Mouse (Mus musculus) T-helper 2 cell (primary cell): Measurements from ENCODE around the gene Pkp4.

Experiments used
- in situ Hi-C: fragments of 300-600 bp; cut with MboI, MseI; formaldehyde crosslinking; loops from one replicate; pipeline ENCODE4 v1.15.1; 2025; ENCODE audit warnings: high pct_unique_total_duplicates

The Pkp4 gene

DNA sequence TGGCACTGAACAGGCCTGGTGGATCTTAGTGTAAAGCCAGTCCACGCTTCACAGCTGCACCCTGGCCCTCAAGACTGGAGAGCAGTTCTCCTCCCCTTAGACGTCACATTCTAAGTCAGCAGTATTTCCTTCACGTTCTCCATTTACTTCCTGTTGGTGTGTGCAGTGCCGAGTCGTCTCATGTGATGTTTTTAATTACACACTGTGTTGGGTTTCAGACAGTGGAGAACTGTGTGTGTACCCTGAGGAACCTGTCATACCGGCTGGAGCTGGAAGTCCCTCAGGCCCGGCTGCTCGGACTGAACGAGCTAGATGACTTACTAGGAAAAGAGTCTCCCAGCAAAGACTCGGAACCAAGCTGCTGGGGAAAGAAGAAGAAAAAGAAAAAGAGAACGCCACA, 177.9 kb downstream of the Pkp4 start:
- in situ Hi-C loops: no loop called here

DNA sequence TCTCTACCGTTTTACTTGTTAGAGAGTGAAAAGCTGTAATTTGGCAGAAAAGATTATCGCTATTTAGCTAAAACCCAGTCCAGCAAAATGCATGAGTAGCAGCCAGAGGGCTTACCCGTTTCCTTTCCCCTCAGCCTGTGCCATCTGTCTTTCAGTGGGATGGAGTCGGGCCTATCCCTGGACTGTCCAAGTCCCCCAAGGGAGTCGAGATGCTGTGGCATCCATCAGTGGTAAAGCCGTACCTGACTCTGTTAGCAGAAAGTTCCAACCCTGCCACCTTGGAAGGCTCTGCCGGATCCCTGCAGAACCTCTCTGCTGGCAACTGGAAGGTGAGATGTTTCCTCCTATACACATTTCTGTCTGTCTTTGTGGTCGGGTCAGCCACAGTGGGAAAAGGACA, 178.3 kb downstream of the Pkp4 start:
- in situ Hi-C loops: no loop called here

DNA sequence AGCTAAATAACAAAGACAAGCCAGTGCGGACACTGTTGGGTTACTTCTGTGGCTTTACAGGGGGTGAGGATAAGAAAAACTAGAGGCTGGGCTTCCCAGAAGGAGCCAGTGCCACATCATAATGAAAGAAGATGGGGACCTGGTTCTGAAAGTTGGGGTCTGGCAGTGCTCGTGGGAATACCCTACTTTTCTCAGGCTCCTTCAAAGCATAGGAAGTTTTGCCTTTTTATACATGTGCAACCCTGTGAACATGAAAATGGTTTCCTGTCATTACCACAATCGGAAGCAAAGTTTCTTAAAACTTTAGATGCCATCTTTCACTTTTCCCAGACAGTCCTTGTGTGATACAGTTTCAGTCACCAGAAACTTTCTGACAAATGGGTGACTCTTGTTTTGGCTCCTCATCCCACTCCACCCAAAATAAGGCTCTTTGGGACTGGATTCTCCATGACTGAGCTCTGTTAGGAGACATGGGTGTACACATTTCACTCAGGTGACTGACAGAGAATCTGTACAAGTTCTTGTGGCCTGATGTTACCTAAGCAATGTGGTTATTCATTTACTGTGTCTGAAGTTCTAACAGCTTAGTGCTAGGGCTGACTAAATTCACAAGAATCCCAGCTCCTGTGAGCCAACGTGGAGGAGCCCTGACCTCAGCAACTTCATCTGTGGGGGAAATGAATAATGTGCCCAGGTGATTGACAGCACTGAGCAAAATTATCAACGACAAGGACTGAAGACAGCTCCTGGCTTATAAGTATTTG, 179.3 kb downstream of the Pkp4 start:
- in situ Hi-C loops: loop anchor here (5.0 kb wide), 1 partner anchor 288 kb away; no protein-coding TSS in a partner anchor

GRCm38 (mm10) chr2:59340878-59341277, 180.2 kb downstream of the Pkp4 start:
- in situ Hi-C loops: loop anchor here (5.0 kb wide), 1 partner anchor 289 kb away; no protein-coding TSS in a partner anchor

- in situ Hi-C loops: loop anchor here (5.0 kb wide), 1 partner anchor 290 kb away; no protein-coding TSS in a partner anchor
Observed at GRCm38 (mm10) chr2:59342591-59343210, 182.1 kb downstream of the Pkp4 start.

DNA sequence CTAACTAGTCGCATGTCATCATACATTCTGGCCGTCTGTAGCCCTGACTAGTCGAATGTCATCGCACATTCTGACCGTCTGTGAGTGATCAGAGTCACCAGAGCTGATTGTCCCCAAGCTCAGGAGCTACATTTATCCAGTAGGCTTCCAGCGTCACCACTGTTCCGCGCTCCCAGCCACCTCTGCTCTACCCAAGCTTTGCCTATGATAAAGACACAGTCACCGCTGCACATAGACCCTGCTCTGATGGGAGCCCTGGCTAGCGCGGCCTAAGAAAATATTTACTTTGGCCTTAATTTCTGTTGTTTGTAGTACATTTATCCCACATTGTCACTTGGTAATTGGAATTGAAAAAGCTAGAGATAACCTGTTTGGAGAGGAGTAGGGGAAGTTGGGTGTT, 183.2 kb downstream of the Pkp4 start:
- in situ Hi-C loops: loop anchor here (5.0 kb wide), 1 partner anchor 292 kb away; no protein-coding TSS in a partner anchor

GRCm38 (mm10) chr2:59344699-59345098, 184.0 kb downstream of the Pkp4 start:
- in situ Hi-C loops: loop anchor here (5.0 kb wide), 1 partner anchor 292 kb away; no protein-coding TSS in a partner anchor

DNA sequence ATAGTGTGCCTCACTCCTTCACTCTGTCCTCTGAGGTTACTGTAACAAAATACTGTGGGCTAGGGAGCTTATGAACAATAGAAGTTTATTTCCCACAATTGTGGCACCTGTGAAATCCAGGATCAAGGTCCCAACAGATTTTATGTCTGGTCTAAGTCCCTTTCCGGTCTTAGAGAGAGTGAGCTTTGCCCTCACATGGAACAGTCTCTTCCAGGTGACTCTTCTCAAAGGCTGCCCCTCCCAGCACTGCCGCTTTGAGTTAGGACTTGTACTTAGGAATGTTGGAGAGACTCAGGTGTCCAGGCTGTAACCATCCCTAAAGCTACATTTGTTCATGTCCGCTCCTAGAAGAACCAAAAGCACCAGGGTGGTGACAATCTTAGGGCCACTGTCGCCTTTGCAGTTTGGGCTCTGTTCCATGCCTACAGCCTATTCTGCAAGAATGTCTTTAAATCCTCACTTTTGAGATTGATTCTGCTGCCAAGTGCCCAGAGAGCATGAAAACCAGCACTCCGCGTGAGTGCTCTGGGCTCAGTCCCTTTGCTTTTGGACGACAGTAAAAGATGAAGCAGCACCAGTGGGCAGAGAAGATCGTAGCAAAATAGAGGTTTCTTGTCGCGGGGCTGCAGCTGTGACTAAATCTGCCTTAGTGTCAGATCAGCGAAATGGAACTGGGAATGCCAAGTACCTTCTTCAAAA, 184.6 kb downstream of the Pkp4 start:
- in situ Hi-C loops: no loop called here

DNA sequence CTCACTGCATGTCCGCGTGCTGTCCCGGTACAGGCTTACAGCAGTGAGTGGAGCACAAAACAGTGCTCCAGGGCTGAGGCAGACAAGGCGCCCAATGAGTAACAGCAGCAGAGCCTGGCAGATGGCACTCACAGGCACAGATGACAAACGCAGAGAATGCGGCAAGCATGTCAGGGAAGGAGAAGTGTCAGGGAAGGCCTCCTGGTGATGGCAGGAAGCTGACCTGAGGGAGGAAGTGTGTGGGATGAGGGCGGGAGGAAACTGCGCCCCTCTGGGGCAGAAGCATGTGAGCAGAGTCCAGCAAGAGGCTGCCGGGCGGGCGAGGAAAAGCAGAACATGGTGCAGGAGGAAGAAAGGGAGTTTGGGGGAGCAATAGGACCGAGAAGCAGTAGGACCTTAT, 185.8 kb downstream of the Pkp4 start:
- in situ Hi-C loops: no loop called here

- in situ Hi-C loops: no loop called here
Observed at GRCm38 (mm10) chr2:59348585-59348984, 187.9 kb downstream of the Pkp4 start.

DNA sequence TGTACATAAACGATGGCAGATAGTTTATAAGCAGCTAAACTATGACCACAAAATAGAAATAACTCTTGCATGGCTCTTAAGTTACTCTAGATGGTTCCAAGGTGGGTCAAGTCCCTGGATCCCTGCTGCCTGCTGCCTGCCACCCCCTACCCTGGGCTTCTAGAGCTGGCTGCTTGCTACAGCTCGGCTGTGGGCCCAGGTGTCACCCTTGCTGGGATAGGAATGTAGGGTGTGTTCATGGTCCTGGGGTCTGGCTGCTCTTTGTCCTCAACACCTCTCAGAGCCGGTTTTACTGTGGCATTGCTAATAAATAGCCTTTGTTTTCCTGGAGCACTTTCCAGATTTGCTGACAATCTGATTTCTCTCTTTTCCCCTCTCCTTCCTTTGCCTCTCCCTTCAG, 189.4 kb downstream of the Pkp4 start:
- in situ Hi-C loops: no loop called here

GRCm38 (mm10) chr2:59351303-59352099, 190.9 kb downstream of the Pkp4 start:
- in situ Hi-C loops: no loop called here

DNA sequence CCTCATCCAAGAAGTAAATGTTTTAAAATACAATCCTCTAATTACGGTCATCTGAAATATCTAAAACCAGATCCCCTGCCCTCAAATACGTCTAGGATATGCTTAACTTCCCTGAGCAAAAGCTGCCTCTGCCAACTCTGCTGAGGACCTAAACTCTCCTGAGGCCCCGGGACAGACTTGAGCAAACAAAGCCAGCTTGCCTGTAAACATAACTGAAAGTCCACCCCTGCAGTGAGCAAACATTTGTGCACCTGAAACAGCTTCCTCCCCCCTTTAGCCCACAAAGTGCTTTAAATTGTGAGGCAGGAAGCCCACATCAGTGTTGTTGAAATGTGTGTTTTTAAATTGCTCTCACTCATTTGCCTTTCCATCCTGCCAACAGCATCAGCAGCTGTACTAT, 193.2 kb downstream of the Pkp4 start:
- in situ Hi-C loops: no loop called here

- in situ Hi-C loops: no loop called here
Observed at GRCm38 (mm10) chr2:59355531-59356289, 195.1 kb downstream of the Pkp4 start.

- in situ Hi-C loops: no loop called here
Observed at GRCm38 (mm10) chr2:59359760-59360342, 199.2 kb downstream of the Pkp4 start.

GRCm38 (mm10) chr2:59361350-59361780, 200.7 kb downstream of the Pkp4 start:
- in situ Hi-C loops: no loop called here

DNA sequence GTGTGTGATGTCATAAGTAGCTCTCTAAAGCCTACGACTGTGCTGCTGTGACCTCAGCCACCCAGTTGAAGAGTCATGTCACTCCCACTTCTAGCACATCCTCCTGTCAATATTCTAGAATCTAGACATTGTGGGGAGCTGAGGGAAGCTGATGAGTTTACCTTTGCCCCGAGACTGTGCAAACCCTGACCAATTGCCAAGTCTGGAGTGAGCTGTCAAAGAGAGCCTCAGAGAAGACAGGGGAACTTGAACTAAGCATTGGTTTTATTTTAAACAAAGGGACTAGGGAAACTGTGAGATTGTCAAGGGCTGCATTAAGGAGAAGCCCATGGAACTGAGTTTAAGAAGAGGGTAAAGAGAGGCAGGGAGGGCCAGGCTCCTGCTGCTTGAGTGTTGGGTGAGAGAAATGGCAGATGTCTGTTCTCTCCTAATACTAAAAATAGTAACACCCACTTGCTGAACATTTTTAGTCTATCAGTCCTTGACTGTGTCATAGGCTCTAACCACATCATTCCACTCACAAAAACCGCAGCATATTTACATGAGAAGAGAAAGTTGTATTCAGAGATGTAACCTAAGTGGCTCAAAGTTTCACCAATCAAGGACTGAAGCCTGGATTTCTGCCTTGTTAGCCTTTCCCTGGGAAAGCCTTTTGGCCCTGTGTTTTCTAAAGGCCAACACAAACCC, 203.6 kb downstream of the Pkp4 start:
- in situ Hi-C loops: no loop called here

DNA sequence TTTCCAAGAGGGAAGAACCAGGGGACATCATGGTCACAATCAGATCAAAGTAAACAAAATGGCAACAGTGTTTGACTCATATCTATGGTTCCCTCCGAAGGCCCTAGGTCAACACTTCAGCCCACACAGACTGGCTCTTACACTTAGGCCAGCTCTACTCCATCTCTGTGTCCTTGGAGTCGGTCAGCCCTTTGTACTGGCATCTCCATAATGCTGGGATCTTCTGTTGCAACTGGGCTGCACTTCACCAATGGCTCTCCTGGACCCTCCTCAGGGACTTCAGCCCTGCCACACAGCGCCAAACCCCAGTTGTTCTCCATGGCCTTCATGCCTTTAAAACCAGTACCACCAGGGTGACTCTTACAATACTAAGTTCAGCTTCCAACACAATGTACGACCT, 206.5 kb downstream of the Pkp4 start:
- in situ Hi-C loops: no loop called here

DNA sequence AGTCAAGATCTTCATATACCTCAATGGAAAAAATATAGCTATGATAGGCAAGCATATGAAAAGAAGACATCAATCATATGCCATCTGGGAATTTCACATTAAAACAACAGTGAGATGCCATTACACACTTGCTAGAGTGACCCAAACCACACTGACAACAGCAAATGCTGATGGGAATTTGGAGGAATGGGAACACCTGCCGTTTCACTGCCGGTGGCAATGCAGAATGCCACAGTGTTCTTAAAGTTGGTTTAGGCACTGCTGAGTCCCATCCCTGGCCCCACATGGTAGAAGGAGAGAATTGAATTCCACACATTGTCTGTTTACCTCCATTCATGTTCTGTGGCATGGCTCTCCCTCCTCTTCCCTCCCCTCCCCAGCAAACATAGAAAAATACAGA, 212.5 kb downstream of the Pkp4 start:
- in situ Hi-C loops: no loop called here

DNA sequence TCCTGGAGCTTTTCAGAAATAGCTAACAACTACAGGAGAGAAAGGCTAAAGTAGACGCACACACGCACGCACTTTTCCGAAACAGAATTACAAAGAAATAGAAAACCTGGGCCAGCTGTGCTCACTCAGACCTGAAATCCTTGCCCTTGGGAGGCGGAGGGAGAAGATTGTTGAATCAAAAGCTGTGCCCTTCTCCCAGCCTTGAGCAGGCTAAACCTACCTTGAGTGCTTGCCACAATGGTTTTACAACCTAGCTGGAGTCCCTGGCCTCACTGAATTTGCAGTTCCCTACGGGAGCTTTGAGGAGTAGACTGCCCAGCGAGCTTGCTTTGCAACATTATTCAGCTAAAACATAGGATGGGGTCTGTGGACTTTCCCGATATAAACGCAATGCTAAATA, 217.4 kb downstream of the Pkp4 start:
- in situ Hi-C loops: no loop called here
